ENCODE assay signal across 9 mouse cellular contexts in genomic region chr19:53389851-53390431, GRCm38 (mm10). TPM values are rescaled to one million over a fixed set of nuclear protein-coding genes. Genes with fewer than 3 reads are reported as not detected.
A peak's percentile ranks its signal among the peaks of the same experiment; 100 is the strongest.
DNase-seq lines count a peak whose midpoint lies in the region; ATAC-seq lines count a peak whose summit lies in the region.
"Had no signal": no experiment of that assay in that cellular context is flagged by ENCODE, and none has a peak within 500 bp of the region (broad histone marks: within the 10 kb centered on the region; RNA-seq: fewer than 3 reads in every experiment).

No protein-coding gene starts in this region.

- under 1% methylated on average over 57 of the region's 59 CpGs for WGBS in liver, embryonic 13.5 days (ENCODE audit: insufficient replicate concordance)
- WGBS in neural tube, embryonic 15.5 days: under 1% methylated on average over 54 of the region's 59 CpGs

- DNase-seq in adrenal gland, postnatal 14 days: peak; percentile 84
- no peak for DNase-seq in adrenal gland, adult (ENCODE audit: inconsistent age in 2 of 2, low spot score in 1 of 2)
- DNase-seq in right cerebral cortex, postnatal 36 days (ENCODE audit: low spot score in 2 of 2): peak; percentile 45 to 46
- DNase-seq in right cerebral cortex, adult 18-20 months: no peak
- peak; percentile 26 for DNase-seq in forelimb bud, embryonic 11.5 days (ENCODE audit: low read depth, low spot score)
- DNase-seq in liver, embryonic 13.5 days: no peak
- no peak for DNase-seq in left cerebral cortex, postnatal 36 days (ENCODE audit: low spot score in 2 of 2)

- H3K9me3 ChIP-seq in liver, embryonic 13.5 days (replicated peaks): no peaks in the 10 kb centered on the region
- no peaks in the 10 kb centered on the region for H3K9me3 ChIP-seq in neural tube, embryonic 15.5 days (replicated peaks)

- H3K9ac ChIP-seq in liver, embryonic 13.5 days: peak overlapping the region; percentile 99
- peak overlapping the region; percentile 97 for H3K9ac ChIP-seq in neural tube, embryonic 15.5 days (replicated peaks)

- H3K27ac ChIP-seq in liver, embryonic 13.5 days: peak overlapping the region; percentile 95
- H3K27ac ChIP-seq in neural tube, embryonic 15.5 days (replicated peaks): peak overlapping the region; percentile 97

- H3K4me2 ChIP-seq in liver, embryonic 13.5 days: peak overlapping the region; percentile 83
- peak overlapping the region; percentile 66 for H3K4me2 ChIP-seq in neural tube, embryonic 15.5 days

- intact Hi-C loops in left cerebral cortex, postnatal 36 days (cut with DNase I): no loop called here

- H3K36me3 ChIP-seq in liver, embryonic 13.5 days: peaks cover 35% of the 10 kb centered on the region
- H3K36me3 ChIP-seq in neural tube, embryonic 15.5 days: peaks cover 24% of the 10 kb centered on the region

- no peaks in the 10 kb centered on the region for H3K27me3 ChIP-seq in liver, embryonic 13.5 days
- H3K27me3 ChIP-seq in neural tube, embryonic 15.5 days (replicated peaks): no peaks in the 10 kb centered on the region

- H3K4me3 ChIP-seq in liver, embryonic 13.5 days (replicated peaks): peak overlapping the region; percentile 99
- H3K4me3 ChIP-seq in neural tube, embryonic 15.5 days (replicated peaks): peak overlapping the region; percentile 80

- H3K4me1 ChIP-seq in liver, embryonic 13.5 days (replicated peaks): peaks cover 54% of the 10 kb centered on the region
- H3K4me1 ChIP-seq in neural tube, embryonic 15.5 days: peaks cover 21% of the 10 kb centered on the region

- peak; percentile 80 for ATAC-seq in liver, embryonic 13.5 days (ENCODE audit: low read depth)
- ATAC-seq in neural tube, embryonic 15.5 days (ENCODE audit: low FRiP score): peak; percentile 90

RNA-seq across cellular contexts. Expression of gene Smndc1, which starts 0.4 kb away (rescaled TPM):
- 43.0 and 44.7 TPM in 2 replicates for total RNA-seq in adrenal gland, postnatal 14 days (2021)
- polyA plus RNA-seq in liver, embryonic 13.5 days (2015; fragmentation: Nextera tagmentation; extraction: Ambion mirVana): 28.0 and 31.0 TPM in 2 replicates
- 29.3 and 31.6 TPM in 2 replicates for polyA plus RNA-seq in neural tube, embryonic 15.5 days (2015; fragmentation: Nextera tagmentation; extraction: Ambion mirVana)
- 10 to 100 TPM; 33.2 to 40.5 TPM for total RNA-seq in left cerebral cortex, postnatal 36 days (2021)

RNA-seq across cellular contexts. Expression of gene Gm10197, which starts 18.4 kb away (rescaled TPM):
- total RNA-seq in adrenal gland, postnatal 14 days (2021): not detected in 2 replicates
- polyA plus RNA-seq in liver, embryonic 13.5 days (2015; fragmentation: Nextera tagmentation; extraction: Ambion mirVana): not detected in 2 replicates
- not detected in 2 replicates for polyA plus RNA-seq in neural tube, embryonic 15.5 days (2015; fragmentation: Nextera tagmentation; extraction: Ambion mirVana)
- not detected for total RNA-seq in left cerebral cortex, postnatal 36 days (2021)
- total RNA-seq: gastrocnemius, postnatal 4 days had no signal

Comparison
In these comparisons a context has a peak if more than half of its experiments do, and no peak if none do; other contexts are left out.
1. DNase-seq: peak in adrenal gland, postnatal 14 days (single experiment), right cerebral cortex, postnatal 36 days (2 of 2) and forelimb bud, embryonic 11.5 days (single experiment); none in adrenal gland, adult (0 of 2), right cerebral cortex, adult 18-20 months (single experiment), liver, embryonic 13.5 days (single experiment) and left cerebral cortex, postnatal 36 days (0 of 2).